Mouse (Mus musculus) intestine, postnatal 0 days (tissue): ENCODE measurements around the gene Raver1. TPM values are rescaled to one million over a fixed set of nuclear protein-coding genes. Genes with fewer than 3 reads are reported as not detected.

Experiments used
- ATAC-seq: fragments of 200-750 bp; cut with Nextera tagmentation; 2 replicates; pipeline ENCODE4 v1.8.0; 2017; ENCODE audit warnings: mild to moderate bottlenecking, moderate TSS enrichment, moderate library complexity
- H3K27ac ChIP-seq: fragments of 300-500 bp; sonication (generic); 2 replicates; pipeline ENCODE4 v1.5.1; 2014; ENCODE audit warnings: mild to moderate bottlenecking, low read depth, low read length, moderate library complexity
- H3K27me3 ChIP-seq: fragments of 300-500 bp; sonication (generic); replicated peaks from 2 replicates; pipeline ENCODE4 v1.6.1; 2014; ENCODE audit warnings: low read length, mixed read lengths; ENCODE audit not compliant: control insufficient read depth, insufficient read depth
- H3K36me3 ChIP-seq: fragments of 300-500 bp; sonication (generic); 2 replicates; pipeline ENCODE4 v1.6.1; 2014; ENCODE audit warnings: mild to moderate bottlenecking, moderate library complexity; ENCODE audit not compliant: control insufficient read depth, insufficient read depth
- H3K4me1 ChIP-seq: fragments of 300-500 bp; sonication (generic); replicated peaks from 2 replicates; pipeline ENCODE4 v1.6.1; 2014; ENCODE audit warnings: antibody characterized with exemption, low read length, mixed read lengths; ENCODE audit not compliant: control insufficient read depth, insufficient read depth
- H3K4me2 ChIP-seq: fragments of 300-500 bp; sonication (generic); replicated peaks from 2 replicates; pipeline ENCODE4 v1.6.1; 2014; ENCODE audit warnings: low read depth, mild to moderate bottlenecking, moderate library complexity
- H3K4me3 ChIP-seq: fragments of 300-500 bp; sonication (generic); 2 replicates; pipeline ENCODE4 v1.5.1; 2014; ENCODE audit warnings: low read depth, low read length
- H3K9ac ChIP-seq: fragments of 300-500 bp; sonication (generic); 2 replicates; pipeline ENCODE4 v1.6.1; 2014; ENCODE audit warnings: mild to moderate bottlenecking, low read depth, low read length
- H3K9me3 ChIP-seq: fragments of 300-500 bp; sonication (generic); 2 replicates; pipeline ENCODE4 v1.6.1; 2016; ENCODE audit warnings: mixed run types; ENCODE audit not compliant: control insufficient read depth
- CTCF ChIP-seq: sonication (generic); IDR thresholded peaks from 2 replicates; pipeline ENCODE4 v1.5.1; 2016; ENCODE audit warnings: low read depth, mild to moderate bottlenecking, control low read depth, antibody characterized with exemption, moderate library complexity
- WGBS: fragments of 180-500 bp; shearing (Covaris S2); extraction: QIAGEN DNeasy Blood & Tissue Kit; methylation state at CpG from one replicate; pipeline ENCODE4 v1.1.7; 2014; 5-methylcytosine and 5-hydroxymethylcytosine counted together
- polyA plus RNA-seq: library from polyadenylated mRNA; unstranded; fragments of >200 nt; fragmentation: Nextera tagmentation; extraction: Ambion mirVana; gene quantifications from 2 replicates; pipeline ENCODE4 v1.2.1, GENCODE M21; 2015

Raver1 gene
- polyA plus RNA-seq, 1 experiment from 2014 or later, result 26.2 TPM

- 64% methylated on average over 9 of the region's 9 CpGs for WGBS
- Histone ChIP-seq H3K4me3 (no peak overlapping the region), H3K36me3 (peaks cover 23% of the 10 kb centered on the region), H3K4me2 (no peak overlapping the region), H3K9ac (no peak overlapping the region), H3K27me3 (no peaks in the 10 kb centered on the region), H3K27ac (no peak overlapping the region), H3K4me1 (no peaks in the 10 kb centered on the region), H3K9me3 (no peaks in the 10 kb centered on the region)
- TF ChIP-seq CTCF, result no peak
- no peak for ATAC-seq
Measured at GRCm38 (mm10) chr9:21134595-21135328, 43.0 kb upstream of the Raver1 start.

DNA sequence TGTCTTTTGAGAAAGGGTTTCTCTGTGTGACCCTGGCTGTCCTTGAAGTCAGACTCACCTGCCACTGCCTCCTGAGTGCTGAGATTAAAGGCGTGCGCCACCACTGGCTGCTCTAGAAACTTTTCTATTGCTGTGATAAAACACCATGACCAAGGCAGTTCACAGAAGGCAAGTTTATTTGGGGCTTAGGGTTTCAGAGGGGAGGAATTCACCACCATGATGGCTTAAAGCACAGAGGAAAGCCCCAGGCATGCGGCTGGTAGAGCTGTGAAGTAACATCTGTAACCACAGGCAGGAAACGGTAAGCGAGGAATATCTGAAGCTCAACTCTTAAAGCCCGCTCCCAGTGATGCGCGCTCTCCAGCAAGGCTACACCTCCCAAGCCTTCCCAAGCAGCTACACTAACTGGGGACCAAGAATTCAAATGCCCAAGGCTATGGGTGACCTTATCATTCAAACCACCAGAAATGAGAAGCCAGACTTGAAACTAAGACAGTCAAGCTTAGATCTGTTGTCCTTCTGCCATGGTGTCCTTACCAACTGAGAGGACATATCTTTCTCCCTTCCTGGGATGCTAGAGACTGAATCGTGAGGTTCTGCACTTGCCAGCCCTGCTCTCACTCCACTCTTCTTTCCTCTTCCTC is 41.4 kb upstream of the Raver1 start:
- no peak for ATAC-seq
- peaks cover 10% of the 10 kb centered on the region for H3K36me3 ChIP-seq
- H3K9ac ChIP-seq, result no peak overlapping the region
- H3K27me3 ChIP-seq, result no peaks in the 10 kb centered on the region
- H3K4me3 ChIP-seq, result no peak overlapping the region
- no peaks in the 10 kb centered on the region for H3K9me3 ChIP-seq
- no peak overlapping the region for H3K27ac ChIP-seq
- WGBS, result 70% methylated on average over 9 of the region's 9 CpGs
- no peak for TF ChIP-seq CTCF
- no peaks in the 10 kb centered on the region for H3K4me1 ChIP-seq
- no peak overlapping the region for H3K4me2 ChIP-seq

GRCm38 (mm10) chr9:21132102-21132775 is 40.4 kb upstream of the Raver1 start:
- 74% methylated on average over 12 of the region's 12 CpGs for WGBS

GRCm38 (mm10) chr9:21131059-21131956 is 39.5 kb upstream of the Raver1 start, which contains the start of gene Tyk2:
Gene Tyk2 (minus strand): TSS chr9:21131243.
- 5% methylated on average over 37 of the region's 37 CpGs for WGBS
- Histone ChIP-seq H3K9me3 (no peaks in the 10 kb centered on the region), H3K27ac (no peak within 1 kb of the TSS; the same call in 1 of the 2 replicates), H3K4me1 (no peaks in the 10 kb centered on the region), H3K9ac (peak within 1 kb of the TSS; percentile 57), H3K27me3 (no peaks in the 10 kb centered on the region), H3K36me3 (peaks cover 15% of the 10 kb centered on the region), H3K4me3 (peak within 1 kb of the TSS; percentile 83), H3K4me2 (peak within 1 kb of the TSS; percentile 79)
- ATAC-seq, result peak; percentile 97
- TF ChIP-seq CTCF, result 0 out of 2 replicates have a peak, but pooled peaks have one; percentile 1

More at GRCm38 (mm10) chr9:21132102-21132775, 40.4 kb upstream of the Raver1 start:
- H3K9me3 ChIP-seq, result no peaks in the 10 kb centered on the region
- peak; percentile 56 for TF ChIP-seq CTCF
- no peak overlapping the region for H3K9ac ChIP-seq
- no peaks in the 10 kb centered on the region for H3K4me1 ChIP-seq
- no peaks in the 10 kb centered on the region for H3K27me3 ChIP-seq
- H3K27ac ChIP-seq, result no peak overlapping the region
- ATAC-seq, result no peak
- no peak overlapping the region for H3K4me3 ChIP-seq
- peaks cover 8% of the 10 kb centered on the region for H3K36me3 ChIP-seq
- H3K4me2 ChIP-seq, result no peak overlapping the region

GRCm38 (mm10) chr9:21126259-21126627 is 34.4 kb upstream of the Raver1 start:
- Histone ChIP-seq H3K9ac (no peak overlapping the region), H3K4me1 (no peaks in the 10 kb centered on the region), H3K9me3 (no peaks in the 10 kb centered on the region), H3K36me3 (peaks cover 63% of the 10 kb centered on the region), H3K27me3 (no peaks in the 10 kb centered on the region), H3K4me2 (no peak overlapping the region), H3K27ac (no peak overlapping the region), H3K4me3 (no peak overlapping the region)
- no peak for ATAC-seq
- no peak for TF ChIP-seq CTCF
- 69% methylated on average over 2 of the region's 2 CpGs for WGBS
